In genomic region chr4:62652215-62652614, GRCm38 (mm10) we compare ENCODE assay signal across 25 mouse cellular contexts.
DNase-seq lines count a peak whose midpoint lies in the region; ATAC-seq and TF ChIP-seq lines count a peak whose summit lies in the region.
"Had no signal": no experiment of that assay in that cellular context is flagged by ENCODE, and none has a peak within 500 bp of the region (broad histone marks: within the 10 kb centered on the region; RNA-seq: fewer than 3 reads in every experiment).

No protein-coding gene starts in this region.

- H3K4me3 ChIP-seq in layer of hippocampus, adult 2 months: peak overlapping the region; percentile 28; the same call in 1 of the 2 replicates
- no peak overlapping the region for H3K4me3 ChIP-seq in neural tube, embryonic 14.5 days (ENCODE audit: low read depth, low read length)
- H3K4me3 ChIP-seq: embryonic facial prominence, embryonic 15.5 days; forebrain, embryonic 13.5 days; intestine, embryonic 15.5 days; liver, embryonic 15.5 days; neural tube, embryonic 13.5 days; stomach, embryonic 15.5 days had no signal

- H3K27me3 ChIP-seq in neural tube, embryonic 14.5 days (ENCODE audit: control insufficient read depth, insufficient read depth, low read length): no peaks in the 10 kb centered on the region
- H3K27me3 ChIP-seq: embryonic facial prominence, embryonic 15.5 days; forebrain, embryonic 13.5 days; intestine, embryonic 15.5 days; liver, embryonic 15.5 days; neural tube, embryonic 13.5 days; Patski; stomach, embryonic 15.5 days had no signal

- TF ChIP-seq CTCF in layer of hippocampus, adult 2 months (conservative IDR thresholded peaks at IDR 0.05): no peak

- no peaks in the 10 kb centered on the region for H3K36me3 ChIP-seq in neural tube, embryonic 14.5 days (ENCODE audit: control insufficient read depth, insufficient read depth, low read length)
- H3K36me3 ChIP-seq: embryonic facial prominence, embryonic 15.5 days; intestine, embryonic 15.5 days; liver, embryonic 15.5 days; stomach, embryonic 15.5 days had no signal

- H3K27ac ChIP-seq in layer of hippocampus, adult 2 months: peak overlapping the region; percentile 81
- no peak overlapping the region for H3K27ac ChIP-seq in neural tube, embryonic 14.5 days (ENCODE audit: low read depth, low read length)
- H3K27ac ChIP-seq: embryonic facial prominence, embryonic 15.5 days; forebrain, embryonic 13.5 days; hindbrain, postnatal 0 days; intestine, embryonic 15.5 days; liver, embryonic 15.5 days; neural tube, embryonic 13.5 days; stomach, embryonic 15.5 days had no signal

- ATAC-seq in frontal cortex, adult (ENCODE audit: low TSS enrichment): peak; percentile 41; the same call in 1 of the 2 replicates
- 0 out of 2 replicates have a peak, but pooled peaks have one; percentile 12 for ATAC-seq in neural tube, embryonic 14.5 days (ENCODE audit: low read depth)
- ATAC-seq: forebrain, embryonic 13.5 days; hindbrain, postnatal 0 days; intestine, embryonic 15.5 days; midbrain, embryonic 16.5 days; Patski had no signal

- no peaks in the 10 kb centered on the region for H3K9me3 ChIP-seq in neural tube, embryonic 14.5 days (ENCODE audit: control insufficient read depth, low read length)
- H3K9me3 ChIP-seq: embryonic facial prominence, embryonic 15.5 days; forebrain, embryonic 13.5 days; intestine, embryonic 15.5 days; liver, embryonic 15.5 days; neural tube, embryonic 13.5 days; stomach, embryonic 15.5 days had no signal

- no peak overlapping the region for H3K4me2 ChIP-seq in neural tube, embryonic 14.5 days (ENCODE audit: low read depth, low read length)
- H3K4me2 ChIP-seq: embryonic facial prominence, embryonic 15.5 days; forebrain, embryonic 13.5 days; intestine, embryonic 15.5 days; liver, embryonic 15.5 days; lung, embryonic 14.5 days; neural tube, embryonic 13.5 days; stomach, embryonic 15.5 days had no signal

- DNase-seq in frontal cortex, postnatal 25 days (ENCODE audit: low spot score in 2 of 2): no peak
- no peak for DNase-seq in layer of hippocampus, adult 2 months (ENCODE audit: low spot score in 2 of 2)
- no peak for DNase-seq in layer of hippocampus, adult 9-10 months (ENCODE audit: low spot score)
- DNase-seq in neural tube, embryonic 10.5 days (ENCODE audit: extremely low spot score, low spot score): no peak
- DNase-seq in right cerebral cortex, postnatal 10 days (ENCODE audit: low spot score in 2 of 2): no peak
- DNase-seq: adrenal gland, postnatal 36 days; gastrocnemius, postnatal 36 days; heart, postnatal 14 days; kidney, adult 2 months; kidney, postnatal 36 days; lung, embryonic 14.5 days; lung, postnatal 14 days; retina, postnatal 1 day; right cerebral cortex, postnatal 25 days had no signal

- 69% methylated on average over 4 of the region's 4 CpGs for WGBS in neural tube, embryonic 14.5 days

- no peak overlapping the region for H3K9ac ChIP-seq in neural tube, embryonic 14.5 days (replicated peaks; ENCODE audit: low read depth, low read length)
- H3K9ac ChIP-seq: embryonic facial prominence, embryonic 15.5 days; forebrain, embryonic 13.5 days; intestine, embryonic 15.5 days; liver, embryonic 15.5 days; lung, embryonic 14.5 days; neural tube, embryonic 13.5 days; stomach, embryonic 15.5 days had no signal

- H3K4me1 ChIP-seq in neural tube, embryonic 14.5 days (ENCODE audit: control insufficient read depth, insufficient read depth, low read length): no peaks in the 10 kb centered on the region
- H3K4me1 ChIP-seq: forebrain, embryonic 13.5 days; liver, embryonic 15.5 days had no signal
